Mouse (Mus musculus): ENCODE measurements at regions not wholly inside any gene's neighbourhood (a gene's known extent, or its start where the extent isn't known, plus 50 kb on each side); places are given as distances from the start of the nearest gene placed in this dataset.

GRCm38 (mm10) chr12:92927591-92927990, 1078.6 kb upstream of the Sel1l start:
- TF ChIP-seq CTCF (IDR thresholded peaks at IDR 0.05; ENCODE audit: low read depth, low read length) (no peak), POLR2A (IDR thresholded peaks at IDR 0.05; ENCODE audit: extremely low read depth, insufficient read depth, low read length) (no peak)

Data from liver, adult 2 months (tissue).